Mouse (Mus musculus): ENCODE measurements around the gene Evi5.

Gene Evi5

GRCm38 (mm10) chr5:107749229-107749916, 125.5 kb downstream of the Evi5 start:
- no peak for DNase-seq (ENCODE audit: low spot score in 2 of 2)

- DNase-seq (ENCODE audit: low spot score in 2 of 2): no peak
Observed at GRCm38 (mm10) chr5:107739023-107739422, 135.9 kb downstream of the Evi5 start.

GRCm38 (mm10) chr5:107738296-107738695, 136.6 kb downstream of the Evi5 start:
- DNase-seq (ENCODE audit: low spot score in 2 of 2): no peak

GRCm38 (mm10) chr5:107736171-107736570, 138.7 kb downstream of the Evi5 start:
- DNase-seq (ENCODE audit: low spot score in 2 of 2): no peak

GRCm38 (mm10) chr5:107731844-107732243, 143.1 kb downstream of the Evi5 start:
- DNase-seq (ENCODE audit: low spot score in 2 of 2): no peak

GRCm38 (mm10) chr5:107731408-107731807, 143.5 kb downstream of the Evi5 start:
- DNase-seq (ENCODE audit: low spot score in 2 of 2): no peak

- no peak for DNase-seq (ENCODE audit: low spot score in 2 of 2)
Observed at GRCm38 (mm10) chr5:107727007-107727402, 147.9 kb downstream of the Evi5 start.

GRCm38 (mm10) chr5:107726281-107727006, 148.5 kb downstream of the Evi5 start:
- DNase-seq (ENCODE audit: low spot score in 2 of 2): no peak

- DNase-seq (ENCODE audit: low spot score in 2 of 2): no peak
Observed at GRCm38 (mm10) chr5:107725435-107726261, 149.3 kb downstream of the Evi5 start, which contains the start of gene Gfi1. Gfi1 (minus strand) TSS chr5:107726036.

- no peak for DNase-seq (ENCODE audit: low spot score in 2 of 2)
Observed at GRCm38 (mm10) chr5:107724661-107725434, 150.1 kb downstream of the Evi5 start.

- DNase-seq (ENCODE audit: low spot score in 2 of 2): no peak
Observed at GRCm38 (mm10) chr5:107723541-107724511, 151.1 kb downstream of the Evi5 start.

- no peak for DNase-seq (ENCODE audit: low spot score in 2 of 2)
Observed at GRCm38 (mm10) chr5:107722661-107723532, 152.0 kb downstream of the Evi5 start.

- no peak for DNase-seq (ENCODE audit: low spot score in 2 of 2)
Observed at GRCm38 (mm10) chr5:107721638-107722011, 153.3 kb downstream of the Evi5 start.

- DNase-seq (ENCODE audit: low spot score in 2 of 2): no peak
Observed at GRCm38 (mm10) chr5:107720991-107721637, 153.8 kb downstream of the Evi5 start.

GRCm38 (mm10) chr5:107720511-107720910, 154.4 kb downstream of the Evi5 start:
- DNase-seq (ENCODE audit: low spot score in 2 of 2): no peak

GRCm38 (mm10) chr5:107719786-107720185, 155.1 kb downstream of the Evi5 start:
- no peak for DNase-seq (ENCODE audit: low spot score in 2 of 2)

GRCm38 (mm10) chr5:107719209-107719608, 155.7 kb downstream of the Evi5 start:
- DNase-seq (ENCODE audit: low spot score in 2 of 2): no peak

- DNase-seq (ENCODE audit: low spot score in 2 of 2): no peak
Observed at GRCm38 (mm10) chr5:107717871-107718361, 157.0 kb downstream of the Evi5 start.

- DNase-seq (ENCODE audit: low spot score in 2 of 2): no peak
Observed at GRCm38 (mm10) chr5:107711689-107712088, 163.2 kb downstream of the Evi5 start.

Measured in frontal cortex, postnatal 25 days (tissue).